In genomic region chr2:120237784-120238183, GRCm38 (mm10) we compare ENCODE assay signal across 31 mouse cellular contexts. TPM values are rescaled to one million over a fixed set of nuclear protein-coding genes. Genes with fewer than 3 reads are reported as not detected.
"Had no signal": no experiment of that assay in that cellular context is flagged by ENCODE, and none has a peak within 500 bp of the region (broad histone marks: within the 10 kb centered on the region; RNA-seq: fewer than 3 reads in every experiment).

No protein-coding gene starts in this region.

- H3K4me1 ChIP-seq: limb, embryonic 12.5 days; limb, embryonic 15.5 days; midbrain, embryonic 12.5 days; neural tube, embryonic 13.5 days had no signal

- DNase-seq: kidney, adult 2 months; kidney, postnatal 25 days; layer of hippocampus, postnatal 36 days; left cerebral cortex, postnatal 4 days; liver, postnatal 0 days; lung, embryonic 14.5 days; right cerebral cortex, postnatal 14 days; right cerebral cortex, postnatal 4 days; thymus, adult 2 months; thymus, postnatal 14 days; thymus, postnatal 4 days had no signal

- H3K4me3 ChIP-seq: left cerebral cortex, adult 2 months; limb, embryonic 12.5 days; limb, embryonic 15.5 days; midbrain, embryonic 12.5 days; midbrain, embryonic 15.5 days; myocyte; neural tube, embryonic 13.5 days had no signal

- H3K9ac ChIP-seq: limb, embryonic 12.5 days; limb, embryonic 15.5 days; liver, embryonic 14.5 days; liver, postnatal 0 days; lung, embryonic 14.5 days; midbrain, embryonic 12.5 days; midbrain, embryonic 15.5 days; neural tube, embryonic 13.5 days had no signal

- H3K36me3 ChIP-seq: limb, embryonic 12.5 days; limb, embryonic 15.5 days; midbrain, embryonic 12.5 days; midbrain, embryonic 15.5 days; neural tube, embryonic 13.5 days had no signal

- ATAC-seq: liver, postnatal 0 days; lung, postnatal 0 days; midbrain, embryonic 15.5 days had no signal

- H3K4me2 ChIP-seq: limb, embryonic 12.5 days; limb, embryonic 15.5 days; liver, embryonic 11.5 days; lung, embryonic 14.5 days; midbrain, embryonic 12.5 days; midbrain, embryonic 15.5 days; neural tube, embryonic 13.5 days had no signal

- H3K27me3 ChIP-seq: midbrain, embryonic 12.5 days; midbrain, embryonic 15.5 days had no signal

- H3K9me3 ChIP-seq: limb, embryonic 12.5 days; limb, embryonic 15.5 days; midbrain, embryonic 12.5 days; midbrain, embryonic 15.5 days; neural tube, embryonic 13.5 days had no signal

- H3K27ac ChIP-seq: kidney, postnatal 0 days; left cerebral cortex, adult 2 months; limb, embryonic 12.5 days; limb, embryonic 15.5 days; liver, embryonic 14.5 days; macrophage; midbrain, embryonic 12.5 days; midbrain, embryonic 15.5 days; neural tube, embryonic 13.5 days; stomach, postnatal 0 days had no signal

RNA-seq across cellular contexts. Expression of gene Pla2g4e, which starts 7.4 kb away (rescaled TPM):
- total RNA-seq: megakaryocyte, adult 5-6 weeks; monocyte, adult 5-6 weeks; neutrophil, adult 5-6 weeks had no signal
- polyA plus RNA-seq: kidney, embryonic 14.5 days; kidney, postnatal 0 days; large intestine, adult 2 months; liver, embryonic 11.5 days; liver, embryonic 14.5 days; liver, postnatal 0 days; lung, embryonic 14.5 days; lung, postnatal 0 days; macrophage had no signal

RNA-seq across cellular contexts. Expression of gene Pla2g4d, which starts 51.2 kb away (rescaled TPM):
- total RNA-seq: layer of hippocampus, adult 8-10 months; layer of hippocampus, postnatal 36 days; left cerebral cortex, adult 2 months; megakaryocyte, adult 5-6 weeks; monocyte, adult 5-6 weeks; neutrophil, adult 5-6 weeks had no signal
- polyA plus RNA-seq: kidney, adult 2 months; kidney, embryonic 14.5 days; large intestine, adult 2 months; liver, embryonic 11.5 days; liver, embryonic 14.5 days; liver, postnatal 0 days; lung, embryonic 14.5 days; lung, postnatal 0 days; macrophage; midbrain, embryonic 12.5 days; myocyte; stomach, embryonic 14.5 days had no signal
